8 mouse cellular contexts compared by ENCODE assay signal in the genomic region with DNA sequence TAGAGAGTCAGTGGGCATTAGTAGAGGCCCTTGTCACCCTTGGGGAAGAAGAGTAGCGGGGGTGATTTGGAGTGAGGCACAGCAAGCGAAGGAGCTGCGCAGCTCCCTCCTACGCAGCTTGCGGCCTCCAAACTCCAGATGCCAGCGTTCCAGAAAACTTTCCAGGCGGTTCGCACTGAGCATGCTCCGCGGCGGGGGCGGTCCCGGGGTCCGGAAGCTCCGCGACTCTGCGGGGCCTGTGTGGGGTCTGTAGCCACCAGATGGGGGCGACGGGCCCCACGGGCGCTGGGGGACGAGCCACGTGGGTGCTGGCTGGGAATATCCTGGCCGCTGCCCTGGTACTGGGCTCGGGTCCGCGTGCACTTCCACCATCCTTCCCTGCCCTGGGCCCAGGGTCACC. TPM values are rescaled to one million over a fixed set of nuclear protein-coding genes. Genes with fewer than 3 reads are reported as not detected.
A peak's percentile ranks its signal among the peaks of the same experiment; 100 is the strongest.
DNase-seq lines count a peak whose midpoint lies in the region; ATAC-seq and TF ChIP-seq lines count a peak whose summit lies in the region.

A gene (plus strand): TSS at position 212 of the 400 bp plus-strand sequence.

- TF ChIP-seq EP300 in liver, postnatal 0 days (IDR thresholded peaks at IDR 0.05; ENCODE audit: low read depth) = no peak

- TF ChIP-seq POLR2A in brain, embryonic 14.5 days (IDR thresholded peaks at IDR 0.05; ENCODE audit: borderline replicate concordance, extremely low read depth, insufficient read depth, insufficient read length, poor library complexity, severe bottlenecking) = no peak

- DNase-seq in ES-CJ7 (ENCODE audit: low read depth, low spot score) = peak; percentile 71
- peak; percentile 87 for DNase-seq in brain, embryonic 14.5 days (ENCODE audit: low read depth)
- peak; percentile 39 to 61 for DNase-seq in frontal cortex, postnatal 14 days (ENCODE audit: low spot score in 2 of 2)
- DNase-seq in hindbrain, embryonic 10.5 days (ENCODE audit: low spot score) = peak; percentile 84
- DNase-seq in layer of hippocampus, adult 9-10 months (ENCODE audit: low spot score) = peak; percentile 17
- peak; percentile 36 for DNase-seq in liver, postnatal 0 days
- DNase-seq in ovary, postnatal 10 days (ENCODE audit: low spot score) = peak; percentile 62
- peak; percentile 81 for DNase-seq in yolk sac, embryonic 10.5 days (ENCODE audit: low spot score)

- peak within 1 kb of the TSS; percentile 72 for H3K4me2 ChIP-seq in liver, postnatal 0 days (ENCODE audit: low read depth, low read length)

- peak within 1 kb of the TSS; percentile 87 for H3K27ac ChIP-seq in hindbrain, embryonic 10.5 days
- H3K27ac ChIP-seq in liver, postnatal 0 days (ENCODE audit: low read depth) = no peak within 1 kb of the TSS

- TF ChIP-seq CTCF in brain, embryonic 14.5 days (IDR thresholded peaks at IDR 0.05; ENCODE audit: borderline replicate concordance, extremely low read depth, insufficient read depth, insufficient read length) = peak; percentile 8; the same call in 1 of the 2 replicates
- TF ChIP-seq CTCF in liver, postnatal 0 days (IDR thresholded peaks at IDR 0.05; ENCODE audit: low read depth) = peak; percentile 9; the same call in 1 of the 2 replicates

- peak within 1 kb of the TSS; percentile 47; the same call in 1 of the 2 replicates for H3K9ac ChIP-seq in liver, postnatal 0 days (replicated peaks)

- no peak for ATAC-seq in liver, postnatal 0 days

- H3K36me3 ChIP-seq in hindbrain, embryonic 10.5 days = peaks cover 21% of the 10 kb centered on the region
- no peaks in the 10 kb centered on the region for H3K36me3 ChIP-seq in liver, postnatal 0 days (replicated peaks; ENCODE audit: insufficient read depth, low read length)

- WGBS in hindbrain, embryonic 10.5 days = under 1% methylated on average over 27 of the region's 27 CpGs
- under 1% methylated on average over 23 of the region's 27 CpGs for WGBS in liver, postnatal 0 days (ENCODE audit: insufficient replicate concordance)

- peak within 1 kb of the TSS; percentile 65 for H3K4me3 ChIP-seq in hindbrain, embryonic 10.5 days
- peak within 1 kb of the TSS; percentile 50 for H3K4me3 ChIP-seq in liver, postnatal 0 days (ENCODE audit: low read depth, low read length)

- peaks cover 55% of the 10 kb centered on the region for H3K4me1 ChIP-seq in hindbrain, embryonic 10.5 days (replicated peaks)
- peaks cover 7% of the 10 kb centered on the region; the same call in 1 of the 2 replicates for H3K4me1 ChIP-seq in liver, postnatal 0 days (ENCODE audit: insufficient read depth)

- no peaks in the 10 kb centered on the region for H3K9me3 ChIP-seq in hindbrain, embryonic 10.5 days
- no peaks in the 10 kb centered on the region for H3K9me3 ChIP-seq in liver, postnatal 0 days (ENCODE audit: low read length)

- H3K27me3 ChIP-seq in hindbrain, embryonic 10.5 days (ENCODE audit: insufficient read depth, poor library complexity, severe bottlenecking) = peaks cover 8% of the 10 kb centered on the region
- H3K27me3 ChIP-seq in liver, postnatal 0 days (ENCODE audit: insufficient read depth, low read length) = peaks cover 19% of the 10 kb centered on the region

RNA-seq across cellular contexts. Expression of the gene that starts here (rescaled TPM):
- polyA plus RNA-seq in brain, embryonic 14.5 days (2012; rRNA removed) = 8.8 and 13.5 TPM in 2 replicates
- polyA plus RNA-seq in hindbrain, embryonic 10.5 days (2016; fragmentation: Nextera tagmentation; extraction: Ambion mirVana) = 13.6 and 16.6 TPM in 2 replicates
- 0.45 and 0.63 TPM in 2 replicates for polyA plus RNA-seq in liver, postnatal 0 days (2015; fragmentation: Nextera tagmentation; extraction: Ambion mirVana)

Comparison
In these comparisons a context has a peak if more than half of its experiments do, and no peak if none do; other contexts are left out.
1. Peak in DNase-seq, H3K4me3 ChIP-seq, H3K9ac ChIP-seq and H3K4me2 ChIP-seq in liver, postnatal 0 days; RNA of the gene not detected or under 1 TPM.
2. DNase-seq: peak in every context shown above with its lines; median percentile 87 in brain, embryonic 14.5 days; 84 in hindbrain, embryonic 10.5 days; 81 in yolk sac, embryonic 10.5 days; 71 in ES-CJ7; 62 in ovary, postnatal 10 days; 50 in frontal cortex, postnatal 14 days; 36 in liver, postnatal 0 days; 17 in layer of hippocampus, adult 9-10 months.